Mouse (Mus musculus): ENCODE results near the gene Exo1.

Exo1 gene

GRCm38 (mm10) chr1:175961786-175962185 is 81.4 kb downstream of the Exo1 start:
- no peak for DNase-seq

All from layer of hippocampus, adult 9-11 months (tissue).